Mouse (Mus musculus): Measurements from ENCODE around the gene B3gat2. TPM values are rescaled to one million over a fixed set of nuclear protein-coding genes. Genes with fewer than 3 reads are reported as not detected.

The B3gat2 gene
- 0.11 TPM for polyA plus RNA-seq (2014; fragmentation: Illumina TruSeq; extraction: RNeasy Lipid Tissue Mini Kit (QIAGEN cat#74804))

GRCm38 (mm10) chr1:23761502-23762135, at the start of gene B3gat2:
TSS of gene B3gat2 (plus strand) at chr1:23761753.

Other genes starting within 250 kb of the B3gat2 start
- gene Smap1, start 160.6 kb downstream of the B3gat2 start, polyA plus RNA-seq (2014; fragmentation: Illumina TruSeq; extraction: RNeasy Lipid Tissue Mini Kit (QIAGEN cat#74804)) = 188 TPM
- gene Sdhaf4, start 243.9 kb downstream of the B3gat2 start, polyA plus RNA-seq (2014; fragmentation: Illumina TruSeq; extraction: RNeasy Lipid Tissue Mini Kit (QIAGEN cat#74804)) = 17.0 TPM